In the genomic region with DNA sequence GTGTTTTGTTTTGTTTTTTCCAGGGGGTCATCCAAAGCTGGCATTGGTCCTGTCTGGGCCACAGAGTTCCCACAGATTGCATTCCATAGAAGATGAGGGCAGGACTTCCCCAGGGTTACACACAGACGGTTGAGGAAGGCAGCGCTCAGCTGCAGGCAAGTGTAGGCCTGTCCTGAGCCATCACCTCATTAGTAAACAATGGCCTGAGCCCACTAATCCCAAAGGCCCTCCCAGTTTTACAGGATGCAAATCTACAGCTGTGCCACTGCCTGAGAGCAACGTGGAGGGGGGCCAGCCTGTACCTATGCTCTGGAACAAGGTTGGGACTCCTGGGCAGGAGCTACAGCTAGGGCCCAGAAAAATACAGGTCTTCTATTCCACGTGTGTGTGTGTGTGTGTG, we compare ENCODE assay signal across 12 mouse cellular contexts. TPM values are rescaled to one million over a fixed set of nuclear protein-coding genes. Genes with fewer than 3 reads are reported as not detected.
A peak's percentile ranks its signal among the peaks of the same experiment; 100 is the strongest.
DNase-seq lines count a peak whose midpoint lies in the region; ATAC-seq and TF ChIP-seq lines count a peak whose summit lies in the region.
"Had no signal": no experiment of that assay in that cellular context is flagged by ENCODE, and none has a peak within 500 bp of the region (broad histone marks: within the 10 kb centered on the region; RNA-seq: fewer than 3 reads in every experiment).

No protein-coding gene starts in this region.

- H3K27ac ChIP-seq in forebrain, embryonic 11.5 days (ENCODE audit: low read depth, low read length), result no peak overlapping the region
- no peak overlapping the region for H3K27ac ChIP-seq in forebrain, embryonic 13.5 days
- no peak overlapping the region for H3K27ac ChIP-seq in lung, postnatal 0 days (ENCODE audit: low read length)
- H3K27ac ChIP-seq in hindbrain, embryonic 11.5 days (ENCODE audit: low read depth, low read length), result peak overlapping the region; percentile 36; the same call in 1 of the 2 replicates
- no peak overlapping the region; the same call in 1 of the 2 replicates for H3K27ac ChIP-seq in midbrain, embryonic 14.5 days (replicated peaks; ENCODE audit: low read depth, low read length)
- no peak overlapping the region for H3K27ac ChIP-seq in cerebellum, adult 2 months (ENCODE audit: insufficient read depth, low read length)
- H3K27ac ChIP-seq: liver, embryonic 13.5 days had no signal

- no peaks in the 10 kb centered on the region for H3K36me3 ChIP-seq in forebrain, embryonic 11.5 days (ENCODE audit: control insufficient read depth, insufficient read depth, low read length)
- H3K36me3 ChIP-seq in forebrain, embryonic 13.5 days (ENCODE audit: poor library complexity, severe bottlenecking), result no peaks in the 10 kb centered on the region
- no peaks in the 10 kb centered on the region for H3K36me3 ChIP-seq in lung, postnatal 0 days (ENCODE audit: insufficient read depth, low read length)
- no peaks in the 10 kb centered on the region for H3K36me3 ChIP-seq in hindbrain, embryonic 11.5 days (ENCODE audit: control insufficient read depth, insufficient read depth, low read length)
- H3K36me3 ChIP-seq in midbrain, embryonic 14.5 days (ENCODE audit: control insufficient read depth, insufficient read depth, low read length), result no peaks in the 10 kb centered on the region
- H3K36me3 ChIP-seq: liver, embryonic 13.5 days had no signal

- no peak overlapping the region for H3K4me3 ChIP-seq in forebrain, embryonic 11.5 days (ENCODE audit: low read depth, low read length)
- H3K4me3 ChIP-seq in forebrain, embryonic 13.5 days, result no peak overlapping the region
- no peak overlapping the region for H3K4me3 ChIP-seq in lung, postnatal 0 days (ENCODE audit: low read depth, low read length)
- no peak overlapping the region for H3K4me3 ChIP-seq in hindbrain, embryonic 11.5 days (ENCODE audit: low read depth, low read length)
- H3K4me3 ChIP-seq in midbrain, embryonic 14.5 days (replicated peaks; ENCODE audit: low read depth, low read length), result no peak overlapping the region
- H3K4me3 ChIP-seq in cerebellum, adult 2 months (replicated peaks; ENCODE audit: insufficient read depth, low read depth, low read length), result no peak overlapping the region
- H3K4me3 ChIP-seq: liver, embryonic 13.5 days had no signal

- peaks cover 13% of the 10 kb centered on the region for H3K4me1 ChIP-seq in forebrain, embryonic 11.5 days (replicated peaks; ENCODE audit: control insufficient read depth, insufficient read depth, low read length)
- peaks cover 45% of the 10 kb centered on the region for H3K4me1 ChIP-seq in forebrain, embryonic 13.5 days
- H3K4me1 ChIP-seq in lung, postnatal 0 days (ENCODE audit: insufficient read depth, low read depth, low read length), result no peaks in the 10 kb centered on the region
- H3K4me1 ChIP-seq in hindbrain, embryonic 11.5 days (replicated peaks; ENCODE audit: control insufficient read depth, insufficient read depth, low read length), result peaks cover 10% of the 10 kb centered on the region
- H3K4me1 ChIP-seq in midbrain, embryonic 14.5 days (ENCODE audit: control insufficient read depth, insufficient read depth, low read length), result peaks cover 33% of the 10 kb centered on the region
- H3K4me1 ChIP-seq in cerebellum, adult 2 months (ENCODE audit: control insufficient read depth, insufficient read depth, low read length), result peaks cover 32% of the 10 kb centered on the region

- TF ChIP-seq CTCF in lung, postnatal 0 days (IDR thresholded peaks at IDR 0.05), result no peak
- no peak for TF ChIP-seq CTCF in cerebellum, adult 2 months (IDR thresholded peaks at IDR 0.05; ENCODE audit: borderline replicate concordance, insufficient read depth, low read depth, low read length)

- 7% methylated on average over 4 of the region's 4 CpGs for WGBS in forebrain, embryonic 11.5 days
- WGBS in forebrain, embryonic 13.5 days, result 9% methylated on average over 4 of the region's 4 CpGs
- 36% methylated on average over 4 of the region's 4 CpGs for WGBS in lung, postnatal 0 days
- WGBS in hindbrain, embryonic 11.5 days, result 18% methylated on average over 4 of the region's 4 CpGs
- 7% methylated on average over 4 of the region's 4 CpGs for WGBS in midbrain, embryonic 14.5 days
- WGBS in cerebellum, adult 2 months, result 82% methylated on average over 4 of the region's 4 CpGs

- DNase-seq in forebrain, embryonic 11.5 days (ENCODE audit: low spot score), result no peak
- DNase-seq in lung, postnatal 0 days (ENCODE audit: low spot score), result peak; percentile 27
- no peak for DNase-seq in lung, postnatal 4 days
- peak; percentile 61 for DNase-seq in hindbrain, embryonic 11.5 days (ENCODE audit: low spot score)
- peak; percentile 56 for DNase-seq in midbrain, embryonic 14.5 days
- DNase-seq in cerebellum, adult 2 months, result no peak
- no peak for DNase-seq in c-Kit-positive CD71-positive TER-119-positive erythroid progenitor cells, embryonic 14.5 days (ENCODE audit: low spot score)
- DNase-seq: cerebellum, postnatal 36 days; liver, embryonic 13.5 days had no signal

- no peaks in the 10 kb centered on the region; the same call in 1 of the 2 replicates for H3K27me3 ChIP-seq in forebrain, embryonic 11.5 days (ENCODE audit: control insufficient read depth, insufficient read depth, low read length)
- peaks cover 14% of the 10 kb centered on the region for H3K27me3 ChIP-seq in forebrain, embryonic 13.5 days
- H3K27me3 ChIP-seq in lung, postnatal 0 days (replicated peaks; ENCODE audit: insufficient read depth, low read length), result peaks cover 41% of the 10 kb centered on the region
- H3K27me3 ChIP-seq in hindbrain, embryonic 11.5 days (ENCODE audit: control insufficient read depth, insufficient read depth, low read length), result no peaks in the 10 kb centered on the region
- peaks cover 5% of the 10 kb centered on the region; the same call in 1 of the 2 replicates for H3K27me3 ChIP-seq in midbrain, embryonic 14.5 days (ENCODE audit: control insufficient read depth, insufficient read depth, low read length)
- no peaks in the 10 kb centered on the region for H3K27me3 ChIP-seq in cerebellum, adult 2 months (ENCODE audit: control insufficient read depth, insufficient read depth, low read length)
- H3K27me3 ChIP-seq: Patski had no signal

- no peak overlapping the region for H3K4me2 ChIP-seq in forebrain, embryonic 11.5 days (ENCODE audit: low read depth, low read length, severe bottlenecking)
- H3K4me2 ChIP-seq in forebrain, embryonic 13.5 days, result no peak overlapping the region
- H3K4me2 ChIP-seq in lung, postnatal 0 days (replicated peaks; ENCODE audit: low read depth, low read length), result no peak overlapping the region
- no peak overlapping the region for H3K4me2 ChIP-seq in hindbrain, embryonic 11.5 days (replicated peaks; ENCODE audit: low read depth, low read length)
- no peak overlapping the region for H3K4me2 ChIP-seq in midbrain, embryonic 14.5 days (ENCODE audit: low read length)
- H3K4me2 ChIP-seq: heart, embryonic 11.5 days; liver, embryonic 13.5 days had no signal

- H3K9ac ChIP-seq in forebrain, embryonic 11.5 days (ENCODE audit: low read length), result peak overlapping the region; percentile 12; the same call in 1 of the 2 replicates
- H3K9ac ChIP-seq in forebrain, embryonic 13.5 days, result no peak overlapping the region
- no peak overlapping the region for H3K9ac ChIP-seq in lung, postnatal 0 days (replicated peaks; ENCODE audit: low read depth)
- H3K9ac ChIP-seq in hindbrain, embryonic 11.5 days (ENCODE audit: low read depth, low read length), result no peak overlapping the region
- H3K9ac ChIP-seq in midbrain, embryonic 14.5 days (replicated peaks; ENCODE audit: low read length), result no peak overlapping the region
- H3K9ac ChIP-seq: liver, embryonic 13.5 days had no signal

- H3K9me3 ChIP-seq in forebrain, embryonic 11.5 days (ENCODE audit: control insufficient read depth, low read length), result no peaks in the 10 kb centered on the region
- no peaks in the 10 kb centered on the region for H3K9me3 ChIP-seq in forebrain, embryonic 13.5 days (replicated peaks)
- H3K9me3 ChIP-seq in lung, postnatal 0 days (ENCODE audit: low read length), result no peaks in the 10 kb centered on the region
- H3K9me3 ChIP-seq in hindbrain, embryonic 11.5 days (ENCODE audit: control insufficient read depth, low read length), result no peaks in the 10 kb centered on the region
- H3K9me3 ChIP-seq in midbrain, embryonic 14.5 days (ENCODE audit: control insufficient read depth, low read length), result no peaks in the 10 kb centered on the region
- H3K9me3 ChIP-seq: liver, embryonic 13.5 days had no signal

- TF ChIP-seq POLR2A in cerebellum, adult 2 months (IDR thresholded peaks at IDR 0.05; ENCODE audit: borderline replicate concordance, insufficient read depth, low read length), result no peak

- ATAC-seq in forebrain, embryonic 11.5 days (replicated peaks; ENCODE audit: low FRiP score), result 0 out of 2 replicates have a peak, but pooled peaks have one; percentile 36
- ATAC-seq in forebrain, embryonic 13.5 days, result no peak
- no peak for ATAC-seq in lung, postnatal 0 days
- ATAC-seq in hindbrain, embryonic 11.5 days (ENCODE audit: low FRiP score), result peak; percentile 61
- ATAC-seq in midbrain, embryonic 14.5 days (ENCODE audit: low FRiP score, low TSS enrichment), result no peak
- ATAC-seq: Patski had no signal

- TF ChIP-seq EP300 in lung, postnatal 0 days (IDR thresholded peaks at IDR 0.05), result no peak

RNA-seq across cellular contexts. Expression of a gene that starts 55.7 kb away (rescaled TPM):
- polyA plus RNA-seq in forebrain, embryonic 11.5 days (2014; fragmentation: Nextera tagmentation; extraction: Ambion mirVana), result 57.8 and 58.2 TPM in 2 replicates
- polyA plus RNA-seq in forebrain, embryonic 13.5 days (2015; fragmentation: Nextera tagmentation; extraction: Ambion mirVana), result 36.6 and 39.2 TPM in 2 replicates
- polyA plus RNA-seq in lung, postnatal 0 days (2015; fragmentation: Nextera tagmentation; extraction: Ambion mirVana), result 16.2 and 16.3 TPM in 2 replicates
- 33.7 and 36.7 TPM in 2 replicates for polyA plus RNA-seq in hindbrain, embryonic 11.5 days (2014; fragmentation: Nextera tagmentation; extraction: Ambion mirVana)
- 36.4 and 43.8 TPM in 2 replicates for polyA plus RNA-seq in midbrain, embryonic 14.5 days (2014; fragmentation: Nextera tagmentation; extraction: Ambion mirVana)
- 50.6 and 62.0 TPM in 2 replicates for polyA plus RNA-seq in cerebellum, adult 2 months (2012; rRNA removed)

Comparison
In these comparisons a context has a peak if more than half of its experiments do, and no peak if none do; other contexts are left out.
1. ATAC-seq: peak in forebrain, embryonic 11.5 days (single experiment) and hindbrain, embryonic 11.5 days (single experiment); none in forebrain, embryonic 13.5 days (single experiment), lung, postnatal 0 days (single experiment) and midbrain, embryonic 14.5 days (single experiment).
2. DNase-seq: peak in lung, postnatal 0 days (single experiment), hindbrain, embryonic 11.5 days (single experiment) and midbrain, embryonic 14.5 days (single experiment); none in forebrain, embryonic 11.5 days (single experiment), lung, postnatal 4 days (0 of 2), cerebellum, adult 2 months (0 of 2) and c-Kit-positive CD71-positive TER-119-positive erythroid progenitor cells, embryonic 14.5 days (single experiment).